Mouse (Mus musculus) kidney, embryonic 14.5 days (tissue): ENCODE results near the gene Gclc. TPM values are rescaled to one million over a fixed set of nuclear protein-coding genes. Genes with fewer than 3 reads are reported as not detected.

Experiments used
- ATAC-seq: fragments of 200-750 bp; cut with Nextera tagmentation; 2 replicates; pipeline ENCODE4 v1.8.0; 2017; ENCODE audit warnings: moderate number of reproducible peaks, mild to moderate bottlenecking, moderate TSS enrichment, moderate library complexity; ENCODE audit not compliant: low FRiP score, low TSS enrichment
- H3K27ac ChIP-seq: fragments of 300-500 bp; sonication (generic); 2 replicates; pipeline ENCODE4 v1.5.1; 2014; ENCODE audit warnings: low read depth, mild to moderate bottlenecking, low read length, moderate library complexity, mixed read lengths
- H3K27me3 ChIP-seq: fragments of 300-500 bp; sonication (generic); 2 replicates; pipeline ENCODE4 v1.6.1; 2014; ENCODE audit warnings: mild to moderate bottlenecking, low read length; ENCODE audit not compliant: control insufficient read depth, insufficient read depth
- H3K36me3 ChIP-seq: fragments of 300-500 bp; sonication (generic); 2 replicates; pipeline ENCODE4 v1.6.1; 2014; ENCODE audit warnings: low read length, mixed read lengths; ENCODE audit not compliant: control insufficient read depth, insufficient read depth
- H3K4me1 ChIP-seq: fragments of 300-500 bp; sonication (generic); 2 replicates; pipeline ENCODE4 v1.6.1; 2014; ENCODE audit warnings: low read length, mixed read lengths; ENCODE audit not compliant: control insufficient read depth, insufficient read depth
- H3K4me2 ChIP-seq: fragments of 300-500 bp; sonication (generic); replicated peaks from 2 replicates; pipeline ENCODE4 v1.6.1; 2014; ENCODE audit warnings: low read depth, mild to moderate bottlenecking, low read length
- H3K4me3 ChIP-seq: fragments of 300-500 bp; sonication (generic); 2 replicates; pipeline ENCODE4 v1.5.1; 2014; ENCODE audit warnings: mild to moderate bottlenecking, low read length
- H3K9ac ChIP-seq: fragments of 300-500 bp; sonication (generic); 2 replicates; pipeline ENCODE4 v1.6.1; 2014; ENCODE audit warnings: low read depth, mild to moderate bottlenecking, low read length, moderate library complexity
- H3K9me3 ChIP-seq: fragments of 300-500 bp; sonication (generic); 2 replicates; pipeline ENCODE4 v1.6.1; 2016; ENCODE audit warnings: low read length; ENCODE audit not compliant: control insufficient read depth
- WGBS: fragments of 180-500 bp; shearing (Covaris S2); extraction: QIAGEN DNeasy Blood & Tissue Kit; methylation state at CpG from one replicate; pipeline ENCODE4 v1.1.7; 2014; 5-methylcytosine and 5-hydroxymethylcytosine counted together
- polyA plus RNA-seq: library from polyadenylated mRNA; unstranded; fragments of >200 nt; fragmentation: Nextera tagmentation; extraction: Ambion mirVana; gene quantifications from 2 replicates; pipeline ENCODE4 v1.2.1, GENCODE M21; 2014

Gene Gclc
- polyA plus RNA-seq, 1 experiment from 2014 or later = 30.0 TPM

DNA sequence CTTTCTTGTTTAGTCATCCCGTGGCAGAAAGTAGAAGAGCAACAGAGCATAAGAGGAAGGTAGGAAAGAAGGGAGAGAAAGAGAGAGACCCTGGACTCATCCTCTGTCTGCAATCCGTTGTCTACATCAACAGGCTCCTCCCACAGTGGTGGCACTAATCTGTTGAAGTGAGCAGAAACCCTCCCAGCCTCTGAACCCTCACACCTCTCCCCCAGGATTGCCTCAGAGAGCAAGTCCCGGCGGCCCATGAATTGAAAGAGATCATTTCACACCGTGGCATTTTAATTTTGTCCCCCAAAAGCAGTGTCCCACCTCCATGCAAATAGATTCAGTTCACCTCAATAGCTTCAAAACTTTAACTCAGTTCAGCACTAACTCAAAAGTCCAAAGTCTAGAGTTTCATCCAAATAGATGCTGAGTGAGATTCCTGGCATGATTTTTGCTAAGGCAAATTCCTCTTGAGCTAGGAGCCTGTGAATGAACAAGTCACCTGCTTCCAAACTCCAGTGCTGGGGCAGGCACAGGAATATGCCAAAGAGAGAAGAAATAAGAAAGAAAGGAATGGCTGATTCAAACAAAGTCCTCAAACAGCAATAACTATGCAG is 36.4 kb upstream of the Gclc start:
- Histone ChIP-seq H3K36me3 (no peaks in the 10 kb centered on the region), H3K4me1 (no peaks in the 10 kb centered on the region), H3K27ac (no peak overlapping the region), H3K27me3 (no peaks in the 10 kb centered on the region), H3K9ac (no peak overlapping the region), H3K4me3 (no peak overlapping the region), H3K4me2 (no peak overlapping the region), H3K9me3 (no peaks in the 10 kb centered on the region)
- no peak for ATAC-seq
- 60% methylated on average over 5 of the region's 5 CpGs for WGBS

DNA sequence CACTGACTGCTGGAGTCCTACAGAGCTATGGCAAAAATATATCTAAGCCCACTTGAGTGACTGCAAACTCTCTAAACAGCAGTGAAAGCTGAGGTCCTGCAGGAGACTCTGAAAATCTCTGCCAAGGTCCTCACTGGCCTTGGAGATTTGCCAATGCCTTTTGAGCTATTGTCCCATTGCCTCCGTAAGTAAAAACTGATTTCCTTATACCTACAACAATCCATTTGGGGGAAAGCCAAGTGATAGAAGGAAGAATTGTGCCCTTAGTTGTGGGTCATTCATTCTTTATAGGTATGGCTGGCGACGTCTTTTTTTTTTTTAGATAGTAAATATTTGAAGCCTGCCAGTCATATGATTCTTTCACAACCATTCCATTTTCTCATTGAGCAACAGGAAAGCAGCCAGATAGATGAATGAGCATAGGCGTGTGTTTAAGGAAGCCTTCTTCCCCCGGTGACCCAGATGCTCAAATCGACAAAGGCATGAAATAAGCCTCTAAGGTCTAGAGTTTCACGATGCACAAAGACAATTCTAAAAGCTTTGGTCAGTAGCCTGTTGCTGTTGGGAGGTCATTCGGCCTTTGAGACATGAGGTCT is 35.4 kb upstream of the Gclc start:
- H3K36me3 ChIP-seq = no peaks in the 10 kb centered on the region
- no peaks in the 10 kb centered on the region for H3K9me3 ChIP-seq
- no peak overlapping the region for H3K4me3 ChIP-seq
- no peaks in the 10 kb centered on the region for H3K27me3 ChIP-seq
- H3K27ac ChIP-seq = no peak overlapping the region
- ATAC-seq = no peak
- no peak overlapping the region for H3K4me2 ChIP-seq
- H3K4me1 ChIP-seq = no peaks in the 10 kb centered on the region
- WGBS = 78% methylated on average over 8 of the region's 8 CpGs
- H3K9ac ChIP-seq = no peak overlapping the region

DNA sequence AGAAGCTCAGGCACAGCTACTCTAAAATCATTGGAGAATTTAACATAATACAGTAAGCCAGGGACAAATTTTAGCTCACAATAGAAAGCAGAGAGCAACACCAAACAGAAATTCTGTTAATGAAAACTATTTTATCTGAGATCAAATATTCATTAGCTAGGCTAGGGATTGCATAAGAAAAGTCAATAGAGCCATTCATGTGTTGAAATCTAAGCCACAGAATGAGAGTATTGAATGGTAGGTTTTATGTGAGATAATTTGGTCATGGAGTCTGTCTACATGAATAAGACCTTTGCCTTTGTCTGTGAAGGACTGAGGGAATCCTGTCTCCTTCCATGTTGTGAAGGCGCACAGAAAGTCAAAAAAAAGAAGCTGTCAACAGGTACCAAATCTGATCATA is 34.7 kb upstream of the Gclc start:
- 90% methylated on average over 1 of the region's 1 CpGs for WGBS
- H3K9ac ChIP-seq = no peak overlapping the region
- no peaks in the 10 kb centered on the region for H3K27me3 ChIP-seq
- no peak overlapping the region for H3K4me2 ChIP-seq
- no peak overlapping the region for H3K4me3 ChIP-seq
- ATAC-seq = no peak
- H3K27ac ChIP-seq = no peak overlapping the region
- H3K36me3 ChIP-seq = no peaks in the 10 kb centered on the region
- no peaks in the 10 kb centered on the region for H3K4me1 ChIP-seq
- no peaks in the 10 kb centered on the region for H3K9me3 ChIP-seq

DNA sequence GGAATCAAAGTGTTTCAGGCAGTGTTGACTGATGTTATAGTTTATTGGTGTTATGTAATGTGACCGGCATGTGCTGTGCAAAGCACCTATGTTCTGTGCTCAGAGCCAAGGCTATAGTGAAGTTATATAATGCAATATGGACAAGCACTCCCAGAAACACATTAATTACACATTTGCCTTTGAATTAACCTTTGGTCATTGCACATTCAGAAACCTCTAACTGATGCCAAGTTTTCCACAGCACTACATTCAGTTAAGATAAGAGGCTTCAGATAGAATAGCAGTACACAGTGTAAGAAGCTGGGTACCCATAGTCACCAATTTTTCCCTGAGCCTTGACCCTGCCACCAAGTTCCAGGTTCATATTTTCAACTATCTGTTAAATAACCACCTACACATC is 32.0 kb upstream of the Gclc start:
- ATAC-seq = no peak
- no peak overlapping the region for H3K27ac ChIP-seq
- WGBS = 86% methylated on average over 1 of the region's 1 CpGs
- H3K9me3 ChIP-seq = no peaks in the 10 kb centered on the region
- no peaks in the 10 kb centered on the region for H3K27me3 ChIP-seq
- H3K36me3 ChIP-seq = no peaks in the 10 kb centered on the region
- no peak overlapping the region for H3K4me3 ChIP-seq
- no peaks in the 10 kb centered on the region for H3K4me1 ChIP-seq
- no peak overlapping the region for H3K9ac ChIP-seq
- no peak overlapping the region for H3K4me2 ChIP-seq

DNA sequence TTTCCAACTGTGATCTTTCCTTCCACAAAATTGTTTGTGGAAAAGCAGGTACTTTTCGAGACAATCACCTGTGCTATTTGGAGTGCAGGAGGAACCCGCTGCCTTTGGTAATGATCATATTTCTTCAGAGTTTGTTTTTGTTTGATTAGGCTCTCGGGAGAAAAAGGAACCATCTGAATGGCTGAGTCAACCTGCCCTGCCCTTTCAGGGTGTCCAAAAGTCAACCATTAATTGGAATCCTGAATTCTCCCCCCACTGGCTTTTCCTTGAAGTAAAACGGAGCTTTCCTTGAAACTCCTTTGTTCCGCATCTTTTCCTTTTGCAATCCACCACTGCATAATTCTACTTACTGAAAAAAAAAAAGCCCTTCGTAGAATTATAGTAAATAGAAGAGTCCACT is 30.1 kb upstream of the Gclc start:
- H3K4me2 ChIP-seq = no peak overlapping the region
- H3K9me3 ChIP-seq = no peaks in the 10 kb centered on the region
- whole genome bisulfite sequencing = 56% methylated on average over 6 of the region's 6 CpGs
- no peaks in the 10 kb centered on the region for H3K4me1 ChIP-seq
- H3K9ac ChIP-seq = no peak overlapping the region
- no peaks in the 10 kb centered on the region for H3K36me3 ChIP-seq
- H3K4me3 ChIP-seq = no peak overlapping the region
- no peak for ATAC-seq
- H3K27me3 ChIP-seq = no peaks in the 10 kb centered on the region
- no peak overlapping the region for H3K27ac ChIP-seq

DNA sequence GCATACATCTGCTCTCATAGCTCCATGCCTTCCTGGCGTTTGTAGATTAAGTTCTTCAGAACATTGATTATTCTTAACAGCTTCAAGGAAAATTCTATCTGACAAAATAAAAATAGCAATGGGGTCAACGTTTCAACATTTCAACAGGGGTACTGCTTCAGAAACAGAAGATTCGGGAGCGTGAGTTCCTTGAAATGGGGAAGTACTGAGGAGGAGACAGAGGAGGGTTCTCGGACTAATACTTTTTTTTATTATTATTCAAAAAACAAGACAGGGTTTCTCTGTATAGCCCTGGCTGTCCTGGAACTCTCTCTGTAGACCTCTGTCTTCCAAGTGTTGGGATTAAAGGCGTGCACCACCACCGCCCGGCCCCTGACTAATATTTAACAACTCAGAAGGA is 28.9 kb upstream of the Gclc start:
- no peak overlapping the region for H3K9ac ChIP-seq
- H3K36me3 ChIP-seq = no peaks in the 10 kb centered on the region
- H3K27me3 ChIP-seq = no peaks in the 10 kb centered on the region
- H3K4me1 ChIP-seq = no peaks in the 10 kb centered on the region
- H3K4me2 ChIP-seq = no peak overlapping the region
- 87% methylated on average over 8 of the region's 8 CpGs for WGBS
- no peak for ATAC-seq
- H3K4me3 ChIP-seq = no peak overlapping the region
- no peaks in the 10 kb centered on the region for H3K9me3 ChIP-seq
- H3K27ac ChIP-seq = no peak overlapping the region

DNA sequence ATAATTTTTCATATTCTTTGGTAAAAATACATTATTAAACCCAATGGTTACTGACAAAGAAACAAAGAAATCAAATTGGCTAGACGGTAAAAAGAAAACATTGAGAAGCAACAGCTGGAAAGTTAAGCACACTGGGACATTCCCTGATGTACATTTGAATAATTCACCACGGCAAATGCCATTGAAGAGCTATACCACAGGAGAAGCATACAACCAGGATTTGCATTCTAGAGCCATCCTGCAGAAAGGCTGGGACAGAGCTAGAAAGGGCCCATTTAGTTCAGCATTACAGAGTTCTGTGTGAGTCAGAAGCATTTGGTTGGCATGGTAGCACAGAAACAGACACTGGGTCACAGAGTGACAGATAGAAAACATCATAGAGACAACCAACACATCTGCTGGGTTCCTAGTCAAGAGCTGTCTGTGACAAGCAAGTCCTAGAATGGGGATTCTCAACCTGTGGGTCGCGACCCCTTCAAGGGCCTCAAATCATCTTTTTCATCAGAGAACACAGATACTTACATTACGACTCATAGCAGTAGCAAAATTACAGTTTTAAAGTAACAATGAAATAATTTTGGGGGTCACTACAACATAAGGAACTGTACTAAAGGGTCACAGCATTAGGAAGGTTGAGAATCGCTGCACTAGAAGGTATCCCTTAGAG is 28.2 kb upstream of the Gclc start:
- H3K27me3 ChIP-seq = no peaks in the 10 kb centered on the region
- H3K36me3 ChIP-seq = no peaks in the 10 kb centered on the region
- H3K4me2 ChIP-seq = no peak overlapping the region
- H3K4me1 ChIP-seq = no peaks in the 10 kb centered on the region
- no peak overlapping the region for H3K4me3 ChIP-seq
- 89% methylated on average over 6 of the region's 6 CpGs for WGBS
- H3K9me3 ChIP-seq = no peaks in the 10 kb centered on the region
- no peak for ATAC-seq
- H3K9ac ChIP-seq = no peak overlapping the region
- no peak overlapping the region for H3K27ac ChIP-seq

DNA sequence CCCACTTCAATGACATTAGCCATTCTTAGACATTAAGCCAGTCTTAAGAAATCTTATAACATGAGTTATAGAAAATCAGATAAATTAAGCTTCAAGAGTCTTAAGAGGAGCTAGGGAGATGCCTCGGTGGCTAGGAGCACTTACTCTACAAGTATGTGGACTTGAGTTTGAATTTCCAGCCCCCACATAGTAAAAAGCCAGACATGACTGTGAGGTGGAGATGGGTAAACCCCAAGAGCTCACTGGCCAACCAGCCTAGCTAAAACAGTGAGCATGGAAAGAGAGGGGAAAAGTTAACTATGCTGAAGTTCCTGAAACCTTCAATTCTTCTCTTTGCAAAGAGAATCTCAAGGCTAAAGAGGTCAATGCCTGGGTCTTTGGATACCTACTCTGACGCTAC is 27.3 kb upstream of the Gclc start:
- H3K4me2 ChIP-seq = no peak overlapping the region
- no peaks in the 10 kb centered on the region for H3K9me3 ChIP-seq
- WGBS = 84% methylated on average over 2 of the region's 2 CpGs
- no peaks in the 10 kb centered on the region for H3K36me3 ChIP-seq
- H3K9ac ChIP-seq = no peak overlapping the region
- no peaks in the 10 kb centered on the region for H3K4me1 ChIP-seq
- no peaks in the 10 kb centered on the region for H3K27me3 ChIP-seq
- ATAC-seq = no peak
- H3K27ac ChIP-seq = no peak overlapping the region
- no peak overlapping the region for H3K4me3 ChIP-seq

DNA sequence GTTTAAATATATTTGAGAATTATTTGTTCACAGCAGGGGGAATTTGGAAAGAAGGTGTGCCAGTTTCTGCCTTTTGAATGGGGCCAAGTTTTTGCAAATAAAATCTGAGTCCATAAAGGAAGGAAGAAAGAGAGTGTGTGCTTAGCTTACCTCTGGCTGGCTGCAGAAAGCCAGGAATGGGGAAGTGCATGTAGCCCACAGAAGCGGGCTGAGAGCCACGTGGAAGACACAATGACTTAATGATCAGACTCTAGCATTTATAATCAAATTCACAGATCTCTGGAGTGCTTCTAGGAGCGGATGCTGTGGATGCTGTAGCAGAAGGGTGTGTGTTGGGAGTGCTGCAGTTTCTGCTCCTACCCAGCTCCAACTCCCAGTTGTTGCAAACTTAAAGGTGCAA is 22.3 kb upstream of the Gclc start:
- Histone ChIP-seq H3K27ac (no peak overlapping the region), H3K4me1 (no peaks in the 10 kb centered on the region), H3K36me3 (no peaks in the 10 kb centered on the region), H3K4me3 (no peak overlapping the region), H3K27me3 (no peaks in the 10 kb centered on the region), H3K9ac (no peak overlapping the region), H3K4me2 (no peak overlapping the region), H3K9me3 (0 out of 2 replicates have a peak, but pooled peaks cover 2% of the 10 kb centered on the region)
- no peak for ATAC-seq
- 69% methylated on average over 3 of the region's 3 CpGs for WGBS
